Mouse (Mus musculus) small intestine, adult 2 months (tissue): ENCODE data around the gene 1110017D15Rik. TPM values are rescaled to one million over a fixed set of nuclear protein-coding genes. Genes with fewer than 3 reads are reported as not detected.

Experiments used
- H3K27ac ChIP-seq: fragments of 200-500 bp; 2 replicates; pipeline ENCODE4 v1.5.1; 2012; ENCODE audit warnings: low read depth, low read length, control low read depth, inconsistent platforms; ENCODE audit not compliant: insufficient read depth
- H3K27me3 ChIP-seq: fragments of 200-500 bp; 2 replicates; pipeline ENCODE4 v1.6.1; 2012; ENCODE audit warnings: mild to moderate bottlenecking, moderate library complexity, low read length, inconsistent platforms; ENCODE audit not compliant: control insufficient read depth, insufficient read depth
- H3K36me3 ChIP-seq: fragments of 200-500 bp; 2 replicates; pipeline ENCODE4 v1.6.1; 2012; ENCODE audit warnings: mild to moderate bottlenecking, low read length, control low read depth, inconsistent platforms; ENCODE audit not compliant: control insufficient read depth, insufficient read depth
- H3K4me1 ChIP-seq: fragments of 200-500 bp; 2 replicates; pipeline ENCODE4 v1.6.1; 2012; ENCODE audit warnings: low read length, inconsistent platforms, mixed read lengths; ENCODE audit not compliant: control insufficient read depth, insufficient read depth, insufficient read length
- H3K4me3 ChIP-seq: fragments of 200-500 bp; 2 replicates; pipeline ENCODE4 v1.5.1; 2012; ENCODE audit warnings: low read depth, mild to moderate bottlenecking, control low read depth, inconsistent platforms, low read length, moderate library complexity
- CTCF ChIP-seq: fragments of 200-500 bp; IDR thresholded peaks from 2 replicates; pipeline ENCODE4 v1.5.1; 2012; ENCODE audit warnings: low read depth, mild to moderate bottlenecking, control low read depth, inconsistent platforms, low read length, moderate library complexity, mixed read lengths; ENCODE audit not compliant: insufficient replicate concordance, insufficient read length; ENCODE audit errors: extremely low read depth
- POLR2A ChIP-seq: fragments of 200-500 bp; IDR thresholded peaks from 2 replicates; pipeline ENCODE4 v1.6.1; 2012; ENCODE audit warnings: low read depth, mild to moderate bottlenecking, control low read depth, inconsistent platforms, low read length, moderate library complexity
- WGBS: fragments of 180-500 bp; shearing (Covaris S2); methylation state at CpG from one replicate; pipeline ENCODE4 v1.1.7; 2018; 5-methylcytosine and 5-hydroxymethylcytosine counted together
- polyA plus RNA-seq: library from polyadenylated mRNA; depleted of rRNA; stranded (reverse); fragments of >200 nt; gene quantifications from 2 replicates; pipeline ENCODE4 v1.2.3, GENCODE M21; 2012; rRNA removed

Gene 1110017D15Rik
- 0.37 TPM in 1 of 2 replicates, not detected in the other for polyA plus RNA-seq

- H3K36me3 ChIP-seq, result no peaks in the 10 kb centered on the region
- WGBS, result 76% methylated on average over 2 of the region's 2 CpGs
- no peak within 1 kb of the TSS for H3K4me3 ChIP-seq
- no peaks in the 10 kb centered on the region for H3K27me3 ChIP-seq
- H3K4me1 ChIP-seq, result peaks cover 16% of the 10 kb centered on the region
- TF ChIP-seq POLR2A (no peak), CTCF (no peak)
- H3K27ac ChIP-seq, result no peak within 1 kb of the TSS
Observed at GRCm38 (mm10) chr4:41517233-41517632, at the start of gene 1110017D15Rik. Gene 1110017D15Rik, minus strand, starts transcription at chr4:41517333.

DNA sequence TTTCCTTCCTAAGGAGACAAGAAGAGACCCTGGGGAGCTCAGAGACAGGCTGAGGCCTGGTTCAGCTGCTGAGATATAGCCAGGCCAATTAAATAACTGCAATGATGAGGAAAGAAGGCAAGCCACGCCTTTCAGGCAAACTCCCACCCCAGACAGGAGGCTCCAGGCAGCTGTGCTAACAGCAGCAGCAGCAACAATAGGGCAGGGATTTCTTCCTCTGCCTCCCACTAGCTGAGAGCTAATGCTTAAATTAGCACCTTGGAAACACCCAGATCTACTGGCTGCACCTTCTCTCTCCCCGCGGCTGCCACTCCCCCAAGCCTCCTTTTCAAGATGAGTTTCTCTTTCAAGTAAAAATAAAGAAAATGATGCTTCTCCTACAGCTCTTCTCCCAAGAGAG is 49.0 kb upstream of the 1110017D15Rik start:
- 19% methylated on average over 3 of the region's 3 CpGs for WGBS
- no peak overlapping the region for H3K27ac ChIP-seq

DNA sequence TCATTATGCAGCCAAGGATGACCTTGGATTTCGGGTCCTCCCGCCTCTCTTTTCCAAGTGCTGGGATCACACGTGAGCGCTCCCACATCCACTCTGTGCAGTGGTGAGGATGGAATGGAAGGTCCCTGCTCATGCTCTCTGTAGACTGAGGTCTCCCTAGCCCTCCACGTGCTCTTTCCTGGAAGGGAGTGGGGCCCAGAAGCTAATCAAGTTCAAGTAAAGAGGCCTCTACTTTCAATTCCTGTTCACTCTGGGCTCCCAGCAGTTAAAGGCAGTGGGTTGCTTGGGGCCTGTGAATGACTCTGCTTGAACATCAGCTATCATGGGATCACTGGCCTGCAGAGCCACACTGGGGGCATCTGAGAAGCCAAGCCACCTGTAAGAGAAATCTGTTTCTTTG is 46.2 kb upstream of the 1110017D15Rik start:
- Histone ChIP-seq H3K27me3 (no peaks in the 10 kb centered on the region), H3K4me3 (no peak overlapping the region), H3K36me3 (no peaks in the 10 kb centered on the region), H3K4me1 (no peaks in the 10 kb centered on the region), H3K27ac (no peak overlapping the region)
- WGBS, result 73% methylated on average over 5 of the region's 5 CpGs
- no peak for TF ChIP-seq CTCF
- no peak for TF ChIP-seq POLR2A

More for the DNA sequence above, 49.0 kb upstream of the 1110017D15Rik start:
- H3K4me3 ChIP-seq, result no peak overlapping the region
- no peaks in the 10 kb centered on the region for H3K27me3 ChIP-seq
- no peaks in the 10 kb centered on the region for H3K36me3 ChIP-seq
- TF ChIP-seq CTCF, result no peak
- peaks cover 5% of the 10 kb centered on the region for H3K4me1 ChIP-seq

GRCm38 (mm10) chr4:41557092-41557491 is 40.0 kb upstream of the 1110017D15Rik start:
- no peak for TF ChIP-seq POLR2A
- TF ChIP-seq CTCF, result no peak
- Histone ChIP-seq H3K27me3 (no peaks in the 10 kb centered on the region), H3K4me1 (no peaks in the 10 kb centered on the region; the same call in 1 of the 2 replicates), H3K27ac (no peak overlapping the region), H3K36me3 (no peaks in the 10 kb centered on the region), H3K4me3 (no peak overlapping the region)
- WGBS, result 55% methylated on average over 3 of the region's 3 CpGs

- 50% methylated on average over 5 of the region's 5 CpGs for WGBS
- Histone ChIP-seq H3K27me3 (no peaks in the 10 kb centered on the region), H3K27ac (no peak overlapping the region), H3K4me1 (no peaks in the 10 kb centered on the region; the same call in 1 of the 2 replicates), H3K4me3 (no peak overlapping the region), H3K36me3 (no peaks in the 10 kb centered on the region)
- TF ChIP-seq POLR2A, result no peak
- TF ChIP-seq CTCF, result no peak
Observed at GRCm38 (mm10) chr4:41556311-41556953, 39.3 kb upstream of the 1110017D15Rik start.

- H3K4me1 ChIP-seq, result no peaks in the 10 kb centered on the region; the same call in 1 of the 2 replicates
- H3K27me3 ChIP-seq, result no peaks in the 10 kb centered on the region
- H3K4me3 ChIP-seq, result no peak overlapping the region
- TF ChIP-seq POLR2A, result no peak
- H3K36me3 ChIP-seq, result no peaks in the 10 kb centered on the region
- peak overlapping the region; percentile 48; the same call in 1 of the 2 replicates for H3K27ac ChIP-seq
- WGBS, result 55% methylated on average over 14 of the region's 14 CpGs
Observed at GRCm38 (mm10) chr4:41554994-41555663, 38.0 kb upstream of the 1110017D15Rik start.

DNA sequence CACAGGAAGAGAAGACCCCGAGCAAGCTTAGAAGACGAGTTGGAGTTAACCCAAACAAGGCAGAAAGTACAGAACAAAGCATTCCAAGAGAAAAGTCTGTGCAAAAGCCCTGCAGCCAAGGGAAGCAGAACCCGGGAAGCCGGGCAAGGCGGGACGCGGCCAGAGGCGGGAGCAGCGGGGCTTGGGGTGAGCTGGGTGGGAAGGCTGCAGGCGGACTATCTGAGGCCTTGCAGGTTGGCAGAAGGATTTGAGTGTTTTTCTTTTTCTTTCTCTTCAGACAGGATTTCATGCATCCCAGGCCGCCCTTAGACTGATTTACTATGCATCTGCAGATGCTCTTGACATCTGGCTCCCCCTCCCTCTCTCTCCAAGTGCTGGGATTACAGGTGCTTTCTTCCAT is 36.0 kb upstream of the 1110017D15Rik start:
- Histone ChIP-seq H3K4me3 (no peak overlapping the region), H3K4me1 (no peaks in the 10 kb centered on the region; the same call in 1 of the 2 replicates), H3K27ac (no peak overlapping the region), H3K27me3 (no peaks in the 10 kb centered on the region), H3K36me3 (no peaks in the 10 kb centered on the region)
- WGBS, result 83% methylated on average over 11 of the region's 11 CpGs
- TF ChIP-seq CTCF, result no peak
- TF ChIP-seq POLR2A, result no peak
